Mouse (Mus musculus): Measurements from ENCODE around the gene Olfr761. TPM values are rescaled to one million over a fixed set of nuclear protein-coding genes. Genes with fewer than 3 reads are reported as not detected.
"Not testable (repeated sequence)": the region's sequence is repeated elsewhere in the genome, so short reads cannot be mapped to it uniquely, and the experiment has no call there.

Olfr761 gene
- not detected in 2 replicates for polyA plus RNA-seq (2015; fragmentation: Nextera tagmentation; extraction: Ambion mirVana)

DNA sequence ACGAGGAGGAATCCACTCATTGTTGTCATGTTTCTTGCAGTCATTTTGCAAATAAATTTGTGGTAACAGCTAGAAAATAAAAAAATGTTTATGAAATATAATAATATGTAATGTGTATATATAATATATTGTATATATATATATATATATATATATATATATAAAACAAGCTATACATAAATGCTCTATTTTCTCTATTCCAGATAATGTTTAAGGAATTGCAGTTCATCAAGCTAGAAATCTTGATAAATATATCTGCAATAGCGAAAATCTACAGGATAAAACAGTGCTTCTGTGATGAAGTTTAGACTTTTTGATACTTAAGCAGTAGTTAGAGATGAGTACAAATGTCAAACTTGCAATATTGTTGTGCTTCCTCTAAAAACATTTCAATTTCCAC is at the start of gene Olfr761:
TSS of gene Olfr761 (minus strand) at position 101 of the 400 bp plus-strand sequence.
- Histone ChIP-seq H3K27ac (replicated peaks) (no peak within 1 kb of the TSS), H3K4me2 (no peak within 1 kb of the TSS), H3K9me3 (replicated peaks) (no peaks in the 10 kb centered on the region), H3K4me3 (replicated peaks) (no peak within 1 kb of the TSS), H3K36me3 (no peaks in the 10 kb centered on the region), H3K4me1 (no peaks in the 10 kb centered on the region), H3K9ac (replicated peaks) (no peak within 1 kb of the TSS), H3K27me3 (replicated peaks) (no peaks in the 10 kb centered on the region)
- 79% methylated on average over 2 of the region's 2 CpGs for WGBS
- no peak for ATAC-seq (ENCODE audit: low FRiP score)

DNA sequence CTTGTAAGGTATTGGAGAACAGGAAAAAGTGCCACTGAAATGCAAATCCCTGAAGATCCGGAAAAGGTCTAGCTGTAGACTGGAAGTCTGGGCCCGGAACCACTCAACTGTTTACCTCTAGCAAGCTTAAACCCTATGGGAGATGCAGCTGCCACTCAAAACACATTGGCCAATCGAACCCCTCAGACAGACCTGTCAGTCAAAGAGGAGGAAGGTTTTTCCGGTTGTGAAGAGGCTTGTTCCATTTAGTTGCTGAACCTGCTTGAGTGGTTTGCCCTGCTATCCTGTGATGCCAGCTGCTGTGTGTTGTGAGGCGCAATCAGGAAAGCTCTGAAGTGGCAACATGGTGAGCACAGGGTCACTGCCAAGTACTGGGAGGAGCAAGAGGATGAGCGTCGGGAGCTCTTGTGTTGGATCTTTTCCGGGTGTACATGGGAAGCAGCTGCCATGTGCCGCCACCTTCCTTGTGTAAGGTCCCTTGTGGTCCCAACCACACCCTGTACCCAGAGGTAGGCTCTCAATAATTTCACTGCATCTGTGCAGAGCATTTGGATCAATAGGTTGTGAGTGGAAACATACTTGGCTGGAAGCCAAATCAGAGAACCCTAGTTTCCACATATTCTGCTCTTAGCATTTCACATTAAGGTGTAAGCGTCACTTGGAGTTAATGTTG is 42.9 kb upstream of the Olfr761 start:
- H3K9ac ChIP-seq (replicated peaks) = no peak overlapping the region
- ATAC-seq (ENCODE audit: low FRiP score) = no peak
- H3K4me1 ChIP-seq = no peaks in the 10 kb centered on the region
- H3K36me3 ChIP-seq = no peaks in the 10 kb centered on the region
- H3K4me2 ChIP-seq = no peak overlapping the region
- H3K27me3 ChIP-seq (replicated peaks) = no peaks in the 10 kb centered on the region
- H3K9me3 ChIP-seq (replicated peaks) = no peaks in the 10 kb centered on the region
- H3K27ac ChIP-seq (replicated peaks) = no peak overlapping the region
- no peak overlapping the region for H3K4me3 ChIP-seq (replicated peaks)
- 69% methylated on average over 10 of the region's 10 CpGs for WGBS

DNA sequence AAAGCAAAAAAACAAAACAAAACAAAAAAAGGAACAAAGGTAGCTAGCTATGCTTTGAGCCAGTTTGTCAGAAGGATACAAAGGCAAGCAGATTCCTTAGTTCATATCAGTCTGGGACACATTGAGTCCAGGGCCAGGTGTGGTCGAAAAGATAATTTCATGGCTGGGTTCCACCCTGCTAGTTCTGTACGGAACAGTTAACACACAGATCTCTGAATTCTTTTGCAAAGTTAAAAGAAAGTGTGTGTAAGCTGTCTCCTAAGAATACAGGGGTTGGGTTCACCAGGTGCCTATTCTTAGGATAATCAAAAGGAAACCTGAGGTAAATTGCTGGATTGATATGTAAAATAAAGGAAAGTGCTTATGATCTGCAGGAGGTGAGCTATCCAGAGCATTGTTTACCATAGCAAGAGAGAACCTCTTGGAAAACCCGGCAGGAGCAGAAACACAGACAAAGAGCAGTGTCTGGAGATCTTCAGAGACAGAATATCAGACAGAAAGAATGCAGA is 37.6 kb upstream of the Olfr761 start:
- H3K9ac ChIP-seq (replicated peaks) = no peak overlapping the region
- no peaks in the 10 kb centered on the region for H3K36me3 ChIP-seq
- no peak overlapping the region for H3K27ac ChIP-seq (replicated peaks)
- H3K27me3 ChIP-seq (replicated peaks) = no peaks in the 10 kb centered on the region
- no peak overlapping the region for H3K4me3 ChIP-seq (replicated peaks)
- H3K4me2 ChIP-seq = no peak overlapping the region
- ATAC-seq (ENCODE audit: low FRiP score) = no peak
- H3K4me1 ChIP-seq = no peaks in the 10 kb centered on the region
- 52% methylated on average over 3 of the region's 3 CpGs for WGBS
- H3K9me3 ChIP-seq (replicated peaks) = no peaks in the 10 kb centered on the region

DNA sequence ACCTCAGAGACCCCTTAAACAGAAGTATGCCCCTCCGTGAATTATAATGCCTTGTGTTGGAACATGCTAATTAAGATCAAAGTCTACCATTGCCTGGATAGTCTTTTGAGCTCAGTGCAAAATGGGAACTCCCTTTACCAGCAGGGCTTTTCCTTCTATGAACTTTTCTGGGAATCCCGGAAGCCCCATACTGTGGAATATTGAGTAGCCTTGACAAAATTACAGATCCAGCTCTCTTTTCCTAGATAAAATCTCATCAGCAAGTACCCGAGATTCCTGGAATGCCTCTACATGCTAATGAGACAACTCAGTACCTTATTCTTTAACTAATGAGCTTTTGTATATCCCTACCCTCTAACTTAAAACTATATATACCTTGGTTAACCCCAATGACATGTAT is 20.7 kb upstream of the Olfr761 start:
- Histone ChIP-seq H3K36me3 (no peaks in the 10 kb centered on the region), H3K27ac (replicated peaks) (no peak overlapping the region), H3K9ac (replicated peaks) (no peak overlapping the region), H3K27me3 (replicated peaks) (no peaks in the 10 kb centered on the region), H3K4me1 (no peaks in the 10 kb centered on the region), H3K4me2 (no peak overlapping the region), H3K9me3 (replicated peaks) (no peaks in the 10 kb centered on the region), H3K4me3 (replicated peaks) (no peak overlapping the region)
- 96% methylated on average over 3 of the region's 3 CpGs for WGBS
- ATAC-seq (ENCODE audit: low FRiP score) = no peak

DNA sequence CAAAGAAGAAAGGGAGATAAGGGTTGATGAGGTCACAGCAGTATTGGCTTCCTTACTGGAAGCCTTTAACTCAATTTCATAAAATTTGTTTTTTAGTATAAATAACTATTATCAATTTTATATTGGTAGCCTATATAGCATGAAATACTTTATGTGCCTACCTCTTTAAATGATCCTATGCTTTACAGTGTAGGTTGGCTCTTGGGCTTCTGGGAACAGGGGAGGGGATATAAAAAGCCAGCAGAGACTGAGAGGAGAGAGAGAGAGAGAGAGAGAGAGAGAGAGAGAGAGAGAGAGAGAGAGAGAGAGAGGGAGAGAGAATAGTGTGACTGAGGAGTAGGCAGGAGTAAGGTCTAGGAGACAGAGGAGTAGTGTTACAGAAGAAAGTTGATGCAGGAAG is 32.6 kb downstream of the Olfr761 start, which contains the start of gene Olfr128:
TSS of gene Olfr128 (plus strand) at position 301 of the 400 bp plus-strand sequence.
- H3K4me3 ChIP-seq (replicated peaks) = no peak within 1 kb of the TSS
- no peaks in the 10 kb centered on the region for H3K27me3 ChIP-seq (replicated peaks)
- H3K27ac ChIP-seq (replicated peaks) = no peak within 1 kb of the TSS
- no peaks in the 10 kb centered on the region for H3K4me1 ChIP-seq
- H3K9ac ChIP-seq (replicated peaks) = no peak within 1 kb of the TSS
- H3K4me2 ChIP-seq = no peak within 1 kb of the TSS
- no peak for ATAC-seq (ENCODE audit: low FRiP score)
- H3K36me3 ChIP-seq = no peaks in the 10 kb centered on the region
- no peaks in the 10 kb centered on the region for H3K9me3 ChIP-seq (replicated peaks)

DNA sequence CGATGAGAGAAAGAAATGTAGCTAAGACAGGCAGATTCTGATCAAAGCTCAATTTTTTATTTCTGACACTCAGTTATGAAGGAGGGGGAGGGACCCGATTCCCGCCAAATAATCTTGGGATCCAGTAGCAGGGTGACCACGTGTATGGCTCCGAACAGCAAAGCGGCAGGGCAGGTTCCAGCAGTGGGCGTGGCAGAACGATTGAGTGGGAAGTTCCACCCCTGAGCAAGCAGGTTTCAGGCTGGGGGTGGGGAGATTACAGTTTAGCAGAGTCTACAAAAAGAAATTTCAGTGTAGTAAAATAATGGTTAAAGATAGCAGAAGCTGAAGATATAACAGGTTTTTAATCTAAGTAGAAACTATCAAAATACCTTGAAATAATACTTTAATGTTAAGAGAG is 46.1 kb downstream of the Olfr761 start:
- not testable (repeated sequence) for H3K9ac ChIP-seq (replicated peaks); H3K4me2 ChIP-seq; H3K9me3 ChIP-seq (replicated peaks); H3K4me1 ChIP-seq; H3K36me3 ChIP-seq; H3K27me3 ChIP-seq (replicated peaks); H3K4me3 ChIP-seq (replicated peaks); ATAC-seq (ENCODE audit: low FRiP score); H3K27ac ChIP-seq (replicated peaks)
- WGBS = 77% methylated on average over 8 of the region's 8 CpGs

Other genes with a start within 250 kb of the Olfr761 start
- gene Olfr120, start 231.3 kb downstream of the Olfr761 start, polyA plus RNA-seq (2015; fragmentation: Nextera tagmentation; extraction: Ambion mirVana) = not detected in 2 replicates
- gene Olfr121, start 204.2 kb downstream of the Olfr761 start, polyA plus RNA-seq (2015; fragmentation: Nextera tagmentation; extraction: Ambion mirVana) = not detected in 2 replicates
- gene Olfr122, start 184.5 kb downstream of the Olfr761 start, polyA plus RNA-seq (2015; fragmentation: Nextera tagmentation; extraction: Ambion mirVana) = not detected in 2 replicates
- not detected in 2 replicates for gene Olfr123, start 159.6 kb downstream of the Olfr761 start, polyA plus RNA-seq (2015; fragmentation: Nextera tagmentation; extraction: Ambion mirVana)
- not detected in 2 replicates for gene Olfr124, start 153.2 kb downstream of the Olfr761 start, polyA plus RNA-seq (2015; fragmentation: Nextera tagmentation; extraction: Ambion mirVana)
- gene Olfr125, start 120.1 kb downstream of the Olfr761 start, polyA plus RNA-seq (2015; fragmentation: Nextera tagmentation; extraction: Ambion mirVana) = not detected in 2 replicates
- not detected in 2 replicates for gene Olfr126, start 105.6 kb downstream of the Olfr761 start, polyA plus RNA-seq (2015; fragmentation: Nextera tagmentation; extraction: Ambion mirVana)
- gene Olfr127, start 52.6 kb downstream of the Olfr761 start, polyA plus RNA-seq (2015; fragmentation: Nextera tagmentation; extraction: Ambion mirVana) = not detected in 2 replicates
- not detected in 2 replicates for gene Olfr128, start 32.5 kb downstream of the Olfr761 start, polyA plus RNA-seq (2015; fragmentation: Nextera tagmentation; extraction: Ambion mirVana)
- not detected in 2 replicates for gene Olfr129, start 107.0 kb upstream of the Olfr761 start, polyA plus RNA-seq (2015; fragmentation: Nextera tagmentation; extraction: Ambion mirVana)
- gene Olfr130, start 110.8 kb upstream of the Olfr761 start, polyA plus RNA-seq (2015; fragmentation: Nextera tagmentation; extraction: Ambion mirVana) = not detected in 2 replicates
- gene Olfr131, start 135.6 kb upstream of the Olfr761 start, polyA plus RNA-seq (2015; fragmentation: Nextera tagmentation; extraction: Ambion mirVana) = not detected in 2 replicates
- not detected in 2 replicates for gene Olfr132, start 181.4 kb upstream of the Olfr761 start, polyA plus RNA-seq (2015; fragmentation: Nextera tagmentation; extraction: Ambion mirVana)
- not detected in 2 replicates for gene Olfr133, start 192.2 kb upstream of the Olfr761 start, polyA plus RNA-seq (2015; fragmentation: Nextera tagmentation; extraction: Ambion mirVana)
- gene Olfr134, start 218.3 kb upstream of the Olfr761 start, polyA plus RNA-seq (2015; fragmentation: Nextera tagmentation; extraction: Ambion mirVana) = not detected in 2 replicates